Mouse (Mus musculus): ENCODE results near the gene Dnajc7. TPM values are rescaled to one million over a fixed set of nuclear protein-coding genes. Genes with fewer than 3 reads are reported as not detected.
A peak's percentile ranks its signal among the peaks of the same experiment; 100 is the strongest.
"Not testable (repeated sequence)": the region's sequence is repeated elsewhere in the genome, so short reads cannot be mapped to it uniquely, and the experiment has no call there.

Gene Dnajc7
- polyA plus RNA-seq, 1 experiment, result 165 TPM

DNA sequence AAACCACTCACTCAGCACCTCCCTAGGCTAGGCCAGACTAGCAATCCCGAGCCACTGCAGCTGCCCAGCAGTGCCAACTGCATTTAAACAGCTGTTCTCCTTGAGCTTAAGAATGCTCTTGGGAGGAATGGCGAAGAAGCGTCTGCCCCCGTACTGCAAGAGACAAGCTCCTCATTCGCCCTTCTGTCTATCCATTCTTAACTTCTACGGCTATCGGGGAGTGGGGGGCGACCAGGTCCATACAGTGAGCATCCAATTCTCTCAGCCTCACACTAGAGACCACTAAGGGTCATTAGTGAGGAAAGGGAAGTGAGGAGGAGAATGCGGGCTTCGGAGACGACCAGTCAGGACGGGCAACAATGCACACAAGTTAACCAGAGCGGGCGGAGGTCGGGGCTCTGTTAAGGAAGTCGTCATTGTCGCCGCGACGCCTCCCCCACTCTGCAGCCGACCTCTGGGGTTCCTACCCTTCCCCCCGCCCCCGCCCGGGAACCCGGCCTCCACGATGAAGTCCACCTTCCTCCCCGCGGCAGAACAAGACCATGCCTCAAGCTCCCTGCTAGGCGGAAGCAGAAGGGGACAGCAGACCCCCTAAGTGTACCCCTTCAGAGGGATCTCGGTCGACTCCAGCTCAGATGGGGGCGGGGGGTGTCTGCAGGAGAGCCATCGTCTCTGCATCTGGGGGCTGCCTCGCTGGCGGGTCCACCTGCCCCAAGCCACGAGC lies 1.0 kb downstream of the Dnajc7 start, which contains the start of gene Nkiras2:
Nkiras2 (plus strand) TSS at position 484 of the 724 bp plus-strand sequence.
- peak within 1 kb of the TSS; percentile 86 for H3K4me3 ChIP-seq (ENCODE audit: insufficient read depth, low read length)
- TF ChIP-seq POLR2A (IDR thresholded peaks at IDR 0.05; ENCODE audit: extremely low read depth, insufficient read depth, low read length), result no peak
- TF ChIP-seq CTCF (IDR thresholded peaks at IDR 0.05; ENCODE audit: extremely low read depth, insufficient read depth, low read length), result no peak
- peak within 1 kb of the TSS; percentile 66 for H3K27ac ChIP-seq (ENCODE audit: insufficient read depth, low read length)
- peaks cover 1% of the 10 kb centered on the region; the same call in 1 of the 2 replicates for H3K4me1 ChIP-seq (ENCODE audit: control insufficient read depth, insufficient read depth, low read length)

DNA sequence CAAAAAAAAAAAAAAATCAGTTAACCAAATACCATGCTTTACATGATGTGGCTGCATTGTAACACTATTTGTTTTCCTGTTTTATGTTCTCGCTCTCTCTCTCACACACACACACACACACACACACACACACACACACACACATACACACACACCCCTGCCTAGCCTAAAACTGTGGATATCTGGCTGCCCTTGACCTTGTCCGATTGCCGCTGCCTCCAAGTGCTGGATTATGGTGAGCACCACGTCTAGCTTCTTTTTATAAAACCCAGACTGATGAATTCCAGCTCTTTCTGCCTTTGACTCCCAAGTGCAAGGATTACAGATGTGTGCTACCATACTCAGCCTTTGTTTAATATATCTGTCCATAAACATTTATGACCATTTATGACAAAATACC lies 2.5 kb downstream of the Dnajc7 start:
- Histone ChIP-seq H3K4me1 (ENCODE audit: control insufficient read depth, insufficient read depth, low read length) (peaks cover 6% of the 10 kb centered on the region), H3K27ac (ENCODE audit: insufficient read depth, low read length) (no peak overlapping the region), H3K4me3 (ENCODE audit: insufficient read depth, low read length) (no peak overlapping the region)
- TF ChIP-seq CTCF (IDR thresholded peaks at IDR 0.05; ENCODE audit: extremely low read depth, insufficient read depth, low read length), result no peak
- no peak for TF ChIP-seq POLR2A (IDR thresholded peaks at IDR 0.05; ENCODE audit: extremely low read depth, insufficient read depth, low read length)

DNA sequence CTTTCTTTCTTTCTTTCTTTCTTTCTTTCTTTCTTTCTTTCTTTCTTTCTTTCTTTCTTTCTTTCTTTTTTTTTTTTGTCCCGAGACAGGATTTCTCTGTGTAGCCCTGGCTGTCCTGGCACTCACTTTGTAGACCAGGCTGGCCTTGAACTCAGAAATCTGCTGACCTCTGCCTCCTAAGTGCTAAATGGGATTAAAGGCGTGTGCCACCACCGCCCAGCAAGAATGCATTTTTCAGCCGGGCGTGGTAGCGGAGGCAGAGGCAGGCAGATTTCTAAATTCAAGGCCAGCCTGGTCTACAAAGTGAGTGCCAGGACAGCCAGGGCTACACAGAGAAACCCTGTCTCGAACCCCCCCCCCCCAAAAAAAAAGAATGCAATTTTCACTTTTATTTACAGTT lies 3.1 kb downstream of the Dnajc7 start:
- H3K4me1 ChIP-seq (ENCODE audit: control insufficient read depth, insufficient read depth, low read length), result not testable (repeated sequence)

DNA sequence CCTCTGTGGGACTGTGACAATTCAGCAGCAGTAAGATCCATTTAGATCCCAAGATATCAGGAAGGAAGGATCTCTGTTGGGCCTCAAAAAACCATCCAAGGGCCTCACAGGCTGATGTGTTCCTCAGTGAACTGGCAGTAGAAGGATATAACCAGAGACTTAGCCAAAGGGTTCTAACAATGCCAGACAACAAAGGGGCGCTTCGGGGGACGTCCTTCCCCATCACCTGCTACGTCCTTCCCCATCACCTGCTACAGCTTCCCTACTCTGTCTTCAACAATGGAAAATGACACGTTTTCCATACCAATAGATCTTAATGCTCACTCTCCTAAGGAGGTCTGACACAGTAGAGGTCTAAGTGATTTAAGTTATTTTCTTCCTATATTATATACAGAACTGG lies 3.6 kb downstream of the Dnajc7 start:
- Histone ChIP-seq H3K4me1 (ENCODE audit: control insufficient read depth, insufficient read depth, low read length) (peaks cover 7% of the 10 kb centered on the region), H3K27ac (ENCODE audit: insufficient read depth, low read length) (no peak overlapping the region), H3K4me3 (ENCODE audit: insufficient read depth, low read length) (no peak overlapping the region)
- TF ChIP-seq CTCF (IDR thresholded peaks at IDR 0.05; ENCODE audit: extremely low read depth, insufficient read depth, low read length), result no peak
- no peak for TF ChIP-seq POLR2A (IDR thresholded peaks at IDR 0.05; ENCODE audit: extremely low read depth, insufficient read depth, low read length)

More for the DNA sequence above, 3.1 kb downstream of the Dnajc7 start:
- not testable (repeated sequence) for H3K4me3 ChIP-seq (ENCODE audit: insufficient read depth, low read length); H3K27ac ChIP-seq (ENCODE audit: insufficient read depth, low read length)

DNA sequence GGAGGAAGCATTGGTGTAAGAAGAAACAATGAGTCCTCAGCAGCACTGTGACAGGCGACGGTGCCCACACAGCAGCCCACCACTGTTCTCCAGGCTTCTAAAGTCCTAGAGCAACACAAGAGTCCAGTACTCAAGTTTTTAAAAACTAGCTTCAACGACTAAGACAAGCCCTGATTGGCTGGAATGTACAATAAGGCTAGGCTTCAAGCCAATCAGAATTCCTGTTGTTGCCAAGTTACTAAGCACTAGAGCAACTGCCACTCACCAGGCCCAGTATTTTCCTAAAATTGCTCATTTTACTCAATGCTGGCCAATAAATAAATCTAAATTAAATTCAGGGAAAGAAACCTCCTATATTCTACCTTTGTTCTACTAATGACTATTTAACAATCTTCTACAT lies 6.7 kb downstream of the Dnajc7 start:
- H3K27ac ChIP-seq (ENCODE audit: insufficient read depth, low read length), result no peak overlapping the region
- TF ChIP-seq POLR2A (IDR thresholded peaks at IDR 0.05; ENCODE audit: extremely low read depth, insufficient read depth, low read length) (no peak), CTCF (IDR thresholded peaks at IDR 0.05; ENCODE audit: extremely low read depth, insufficient read depth, low read length) (no peak)

DNA sequence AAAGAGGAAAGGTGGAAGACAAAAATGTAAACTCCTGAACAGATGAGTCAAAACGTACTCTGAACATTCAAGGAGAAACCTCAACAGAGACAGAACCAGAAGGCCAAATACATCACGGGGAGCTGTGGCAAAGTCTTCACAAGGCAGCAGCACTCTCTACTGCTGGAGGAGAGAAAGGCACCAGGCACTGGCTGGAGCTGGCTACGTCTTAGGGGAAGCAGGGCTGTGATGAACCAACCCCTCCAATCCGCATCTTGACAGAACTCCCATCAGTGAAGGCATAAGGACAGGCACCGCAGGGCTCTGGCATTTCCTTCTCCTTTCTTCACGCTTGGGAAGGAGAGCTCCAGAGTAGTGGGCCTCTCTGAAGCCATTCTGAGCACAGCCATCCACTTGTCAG lies 8.3 kb downstream of the Dnajc7 start:
- Histone ChIP-seq H3K4me1 (ENCODE audit: control insufficient read depth, insufficient read depth, low read length) (peaks cover 11% of the 10 kb centered on the region), H3K4me3 (ENCODE audit: insufficient read depth, low read length) (no peak overlapping the region), H3K27ac (ENCODE audit: insufficient read depth, low read length) (no peak overlapping the region)
- TF ChIP-seq POLR2A (IDR thresholded peaks at IDR 0.05; ENCODE audit: extremely low read depth, insufficient read depth, low read length) (no peak), CTCF (IDR thresholded peaks at IDR 0.05; ENCODE audit: extremely low read depth, insufficient read depth, low read length) (peak; percentile 42; the same call in 1 of the 2 replicates)

More for the DNA sequence above, 6.7 kb downstream of the Dnajc7 start:
- Histone ChIP-seq H3K4me1 (ENCODE audit: control insufficient read depth, insufficient read depth, low read length) (peaks cover 13% of the 10 kb centered on the region), H3K4me3 (ENCODE audit: insufficient read depth, low read length) (no peak overlapping the region)

DNA sequence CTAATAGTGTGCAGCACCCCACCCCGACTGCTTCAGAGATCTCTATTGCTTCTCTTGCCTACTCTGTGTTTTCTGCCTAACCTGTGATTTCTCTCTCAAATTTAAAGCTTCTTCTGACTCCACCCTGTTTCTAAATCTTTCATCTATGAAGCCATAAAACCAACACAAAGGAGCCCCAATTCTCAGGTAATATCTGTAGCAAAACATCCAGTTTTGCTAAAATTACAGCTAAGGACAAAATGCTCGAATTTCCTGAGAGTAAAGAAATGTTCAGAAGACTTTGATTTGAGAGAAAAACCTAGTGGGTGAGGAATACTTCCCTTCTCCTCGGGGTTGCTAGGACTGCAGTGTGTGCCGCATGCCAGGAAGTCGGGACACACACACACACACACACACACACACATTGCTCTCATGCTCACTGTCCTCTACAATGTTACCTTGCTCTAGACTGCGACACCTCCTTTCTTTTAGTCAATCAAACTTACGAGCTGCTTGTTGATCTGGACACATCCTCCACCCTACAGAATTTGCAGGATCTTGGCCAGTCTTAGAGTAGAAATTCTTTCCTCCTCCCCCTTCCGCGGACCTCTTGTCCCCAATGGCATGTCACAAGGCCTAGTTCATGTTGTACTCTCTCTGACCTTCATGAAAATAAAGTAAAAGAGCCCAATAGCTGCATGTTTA lies 9.8 kb downstream of the Dnajc7 start:
- no peak overlapping the region for H3K27ac ChIP-seq (ENCODE audit: insufficient read depth, low read length)
- peaks cover 15% of the 10 kb centered on the region for H3K4me1 ChIP-seq (ENCODE audit: control insufficient read depth, insufficient read depth, low read length)
- no peak overlapping the region for H3K4me3 ChIP-seq (ENCODE audit: insufficient read depth, low read length)
- TF ChIP-seq POLR2A (IDR thresholded peaks at IDR 0.05; ENCODE audit: extremely low read depth, insufficient read depth, low read length) (no peak), CTCF (IDR thresholded peaks at IDR 0.05; ENCODE audit: extremely low read depth, insufficient read depth, low read length) (no peak)

DNA sequence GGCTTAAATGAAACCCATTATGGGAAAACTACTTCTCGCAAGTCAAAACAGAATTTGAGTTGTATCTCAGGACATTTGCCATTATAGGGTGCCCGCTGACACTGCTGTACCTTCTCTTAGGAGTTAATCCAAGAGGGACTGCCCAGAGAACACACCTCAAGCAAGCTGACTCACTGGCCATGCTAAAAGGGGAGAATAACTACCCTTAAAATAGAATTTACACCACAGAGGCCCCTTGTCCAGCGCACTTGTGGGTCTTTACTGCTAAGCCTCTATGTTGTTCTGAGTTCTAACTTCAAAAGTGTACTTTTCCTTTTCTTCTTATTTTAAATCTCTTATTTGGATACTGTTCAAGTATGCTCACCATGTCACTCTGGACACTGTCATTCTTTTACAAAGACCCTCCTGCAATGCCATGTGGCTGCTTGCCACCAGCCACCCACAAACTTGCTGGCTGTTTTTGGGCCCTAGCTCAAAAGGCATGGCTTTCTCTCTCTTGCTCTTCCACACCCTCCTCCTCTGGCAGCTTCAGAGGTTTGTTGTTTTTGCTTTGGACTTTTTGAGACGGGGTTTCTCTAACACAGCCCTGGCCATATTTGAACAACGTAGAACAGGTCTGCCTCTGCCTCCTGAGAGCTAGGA lies 10.5 kb downstream of the Dnajc7 start:
- Histone ChIP-seq H3K4me3 (ENCODE audit: insufficient read depth, low read length) (no peak overlapping the region), H3K27ac (ENCODE audit: insufficient read depth, low read length) (no peak overlapping the region), H3K4me1 (ENCODE audit: control insufficient read depth, insufficient read depth, low read length) (peaks cover 18% of the 10 kb centered on the region)
- no peak for TF ChIP-seq POLR2A (IDR thresholded peaks at IDR 0.05; ENCODE audit: extremely low read depth, insufficient read depth, low read length)
- no peak for TF ChIP-seq CTCF (IDR thresholded peaks at IDR 0.05; ENCODE audit: extremely low read depth, insufficient read depth, low read length)

DNA sequence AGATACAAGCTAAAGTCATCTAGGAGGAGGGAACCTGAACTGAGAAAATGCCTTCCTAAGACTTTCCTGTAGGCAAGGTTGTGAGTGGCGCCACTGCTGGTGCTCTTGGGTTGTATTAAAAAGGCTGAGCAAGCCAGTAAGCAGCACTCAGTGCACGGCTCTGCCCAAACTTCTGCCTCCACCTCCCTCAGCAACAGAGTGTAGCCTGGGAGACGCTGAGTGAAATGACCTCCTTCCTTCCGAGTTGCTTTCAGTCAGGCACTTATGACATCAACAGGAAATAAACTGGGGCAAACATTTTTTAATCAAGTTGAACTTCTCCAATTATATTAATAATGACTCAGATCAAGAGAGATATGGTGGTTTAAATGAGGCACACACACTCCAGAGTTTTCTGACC lies 11.2 kb downstream of the Dnajc7 start:
- Histone ChIP-seq H3K4me1 (ENCODE audit: control insufficient read depth, insufficient read depth, low read length) (peaks cover 21% of the 10 kb centered on the region), H3K27ac (ENCODE audit: insufficient read depth, low read length) (no peak overlapping the region), H3K4me3 (ENCODE audit: insufficient read depth, low read length) (no peak overlapping the region)
- TF ChIP-seq POLR2A (IDR thresholded peaks at IDR 0.05; ENCODE audit: extremely low read depth, insufficient read depth, low read length) (no peak), CTCF (IDR thresholded peaks at IDR 0.05; ENCODE audit: extremely low read depth, insufficient read depth, low read length) (no peak)
